Mouse (Mus musculus) embryonic fibroblast, embryonic 13.5 days (primary cell): Measurements from ENCODE around the gene Olfr657.

ENCODE experiments used
- CTCF ChIP-seq: IDR thresholded peaks from 2 replicates; pipeline ENCODE4 v1.5.1; 2011; ENCODE audit warnings: mild to moderate bottlenecking, control low read depth, low read length, moderate library complexity, borderline replicate concordance; ENCODE audit not compliant: insufficient read depth
- POLR2A ChIP-seq: IDR thresholded peaks from 2 replicates; pipeline ENCODE4 v1.6.1; 2011; ENCODE audit warnings: low read depth, mild to moderate bottlenecking, control low read depth, low read length, moderate library complexity

DNA sequence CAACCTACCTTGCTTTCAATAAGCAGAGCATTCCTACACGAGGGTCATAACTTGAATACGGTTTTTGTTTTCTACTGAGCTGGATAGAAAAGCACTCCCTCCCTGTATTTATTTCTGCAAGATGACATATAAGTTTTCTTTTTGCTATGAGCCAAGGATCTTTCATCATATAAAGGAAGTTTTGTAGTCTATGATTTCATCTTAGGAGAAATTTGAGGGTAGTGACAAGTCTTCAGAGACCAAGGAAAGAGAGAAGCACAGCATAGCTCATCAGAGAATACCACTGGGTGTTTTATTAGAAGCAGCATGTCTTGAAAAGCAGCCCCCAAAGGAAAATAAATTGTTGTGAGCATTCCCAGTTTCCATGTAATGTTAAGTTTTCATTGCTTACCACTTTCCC lies 22.9 kb upstream of the Olfr657 start, which contains the start of gene Olfr655:
- TF ChIP-seq CTCF (no peak), POLR2A (no peak)
